Mouse (Mus musculus): ENCODE measurements at regions not wholly inside any gene's neighbourhood (a gene's known extent, or its start where the extent isn't known, plus 50 kb on each side); places are given as distances from the start of the nearest gene placed in this dataset.

DNA sequence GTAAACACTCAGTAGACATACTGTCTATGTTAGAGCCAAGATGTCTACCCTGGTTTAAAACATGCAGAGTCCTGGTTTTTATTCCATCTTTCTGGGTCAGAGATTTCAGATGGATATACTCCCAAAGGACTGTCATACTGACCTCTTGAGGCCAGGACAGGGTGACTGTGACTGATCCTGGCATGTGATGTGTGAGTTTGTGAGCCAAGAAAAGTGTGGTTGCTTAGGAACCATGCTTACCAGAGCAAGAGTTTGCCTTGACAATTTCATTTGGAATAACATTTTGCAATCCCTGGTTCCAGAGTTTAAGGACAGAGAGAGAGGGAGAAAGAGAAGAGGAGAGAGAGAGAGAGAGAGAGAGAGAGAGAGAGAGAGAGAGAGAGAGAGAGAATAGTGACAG, 395.2 kb upstream of the Cdh11 start:
- Histone ChIP-seq H3K36me3 (ENCODE audit: insufficient read depth) (no peaks in the 10 kb centered on the region), H3K4me2 (no peak overlapping the region), H3K4me3 (ENCODE audit: low read depth, low read length) (no peak overlapping the region), H3K9ac (no peak overlapping the region), H3K27ac (ENCODE audit: low read depth) (no peak overlapping the region), H3K4me1 (ENCODE audit: insufficient read depth) (no peaks in the 10 kb centered on the region), H3K9me3 (ENCODE audit: low read depth, low read length) (no peaks in the 10 kb centered on the region), H3K27me3 (ENCODE audit: insufficient read depth, low read length) (no peaks in the 10 kb centered on the region)
- TF ChIP-seq CTCF (IDR thresholded peaks at IDR 0.05; ENCODE audit: low read depth), result no peak
- ATAC-seq (ENCODE audit: insufficient read depth) (no peak), DNase-seq (peak; percentile 57)

DNA sequence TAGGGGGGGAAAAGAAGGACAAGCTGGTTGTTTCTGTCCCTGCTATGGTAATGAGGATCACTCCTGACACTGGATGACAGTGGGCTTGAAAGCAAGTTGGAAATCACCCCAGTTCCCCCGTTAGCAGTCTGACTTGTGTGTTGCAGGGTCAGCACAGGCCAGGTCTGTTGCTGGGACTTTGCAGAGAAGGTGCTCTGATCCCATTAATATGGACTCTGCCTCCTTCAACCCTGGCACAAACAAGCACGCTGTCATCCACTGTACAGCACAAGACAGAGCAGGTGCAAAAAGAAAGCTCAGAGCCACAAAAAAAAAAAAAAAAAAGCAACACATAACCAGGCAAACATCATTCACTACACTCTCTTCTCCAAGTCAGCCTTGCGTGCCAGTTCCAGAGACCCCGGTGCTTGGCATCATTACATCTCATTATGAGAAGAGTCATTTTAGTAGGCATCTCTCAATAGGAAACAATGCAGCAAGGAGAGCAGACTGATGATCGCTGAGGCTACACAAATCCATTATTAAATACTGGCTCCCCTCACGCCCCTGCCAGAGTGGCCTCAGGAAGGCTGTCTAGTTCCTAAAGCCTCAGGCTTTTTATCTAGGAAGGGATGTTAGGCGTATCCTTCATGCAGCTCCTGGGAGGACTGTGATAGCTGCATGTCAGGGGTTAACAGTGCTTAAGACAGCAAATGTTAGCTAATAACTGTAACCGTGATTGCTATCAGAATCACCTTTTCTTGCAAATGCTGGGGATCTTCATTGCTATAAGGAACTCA, 403.5 kb upstream of the Cdh11 start:
- Histone ChIP-seq H3K36me3 (ENCODE audit: insufficient read depth) (no peaks in the 10 kb centered on the region), H3K4me2 (no peak overlapping the region), H3K9me3 (ENCODE audit: low read depth, low read length) (no peaks in the 10 kb centered on the region), H3K27me3 (ENCODE audit: insufficient read depth, low read length) (no peaks in the 10 kb centered on the region), H3K9ac (no peak overlapping the region), H3K27ac (ENCODE audit: low read depth) (no peak overlapping the region), H3K4me3 (ENCODE audit: low read depth, low read length) (no peak overlapping the region), H3K4me1 (ENCODE audit: insufficient read depth) (no peaks in the 10 kb centered on the region)
- ATAC-seq (ENCODE audit: insufficient read depth) (no peak), DNase-seq (no peak)
- no peak for TF ChIP-seq CTCF (IDR thresholded peaks at IDR 0.05; ENCODE audit: low read depth)
- 64% methylated on average over 8 of the region's 8 CpGs for WGBS

DNA sequence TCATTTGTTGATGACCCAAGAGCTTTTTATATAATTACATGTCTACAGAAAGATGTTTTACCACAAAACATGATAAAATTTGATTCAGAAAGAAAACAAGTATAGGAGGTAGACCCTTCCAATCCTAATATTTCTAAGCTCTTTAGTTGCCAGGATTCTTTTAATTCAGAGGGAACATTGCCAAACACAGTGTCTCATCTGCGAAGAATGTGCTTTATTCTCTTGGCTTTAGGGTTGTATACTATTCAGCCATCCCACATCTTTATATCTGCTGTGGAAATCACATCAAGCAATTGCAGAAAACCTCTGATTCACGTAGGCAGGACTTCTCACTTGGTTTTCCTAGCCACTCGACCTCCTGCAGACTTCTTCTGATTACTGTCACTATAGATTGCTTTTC, 412.8 kb upstream of the Cdh11 start:
- H3K27ac ChIP-seq (ENCODE audit: low read depth), result no peak overlapping the region
- ATAC-seq (ENCODE audit: insufficient read depth), result no peak
- no peaks in the 10 kb centered on the region for H3K9me3 ChIP-seq (ENCODE audit: low read depth, low read length)
- H3K36me3 ChIP-seq (ENCODE audit: insufficient read depth), result no peaks in the 10 kb centered on the region
- no peak overlapping the region for H3K4me2 ChIP-seq
- WGBS, result 61% methylated on average over 3 of the region's 3 CpGs
- 0 out of 2 replicates have a peak, but pooled peaks cover 4% of the 10 kb centered on the region for H3K4me1 ChIP-seq (ENCODE audit: insufficient read depth)
- no peak overlapping the region for H3K4me3 ChIP-seq (ENCODE audit: low read depth, low read length)
- DNase-seq, result peak; percentile 53
- no peak for TF ChIP-seq CTCF (IDR thresholded peaks at IDR 0.05; ENCODE audit: low read depth)
- no peaks in the 10 kb centered on the region for H3K27me3 ChIP-seq (ENCODE audit: insufficient read depth, low read length)
- H3K9ac ChIP-seq, result no peak overlapping the region

DNA sequence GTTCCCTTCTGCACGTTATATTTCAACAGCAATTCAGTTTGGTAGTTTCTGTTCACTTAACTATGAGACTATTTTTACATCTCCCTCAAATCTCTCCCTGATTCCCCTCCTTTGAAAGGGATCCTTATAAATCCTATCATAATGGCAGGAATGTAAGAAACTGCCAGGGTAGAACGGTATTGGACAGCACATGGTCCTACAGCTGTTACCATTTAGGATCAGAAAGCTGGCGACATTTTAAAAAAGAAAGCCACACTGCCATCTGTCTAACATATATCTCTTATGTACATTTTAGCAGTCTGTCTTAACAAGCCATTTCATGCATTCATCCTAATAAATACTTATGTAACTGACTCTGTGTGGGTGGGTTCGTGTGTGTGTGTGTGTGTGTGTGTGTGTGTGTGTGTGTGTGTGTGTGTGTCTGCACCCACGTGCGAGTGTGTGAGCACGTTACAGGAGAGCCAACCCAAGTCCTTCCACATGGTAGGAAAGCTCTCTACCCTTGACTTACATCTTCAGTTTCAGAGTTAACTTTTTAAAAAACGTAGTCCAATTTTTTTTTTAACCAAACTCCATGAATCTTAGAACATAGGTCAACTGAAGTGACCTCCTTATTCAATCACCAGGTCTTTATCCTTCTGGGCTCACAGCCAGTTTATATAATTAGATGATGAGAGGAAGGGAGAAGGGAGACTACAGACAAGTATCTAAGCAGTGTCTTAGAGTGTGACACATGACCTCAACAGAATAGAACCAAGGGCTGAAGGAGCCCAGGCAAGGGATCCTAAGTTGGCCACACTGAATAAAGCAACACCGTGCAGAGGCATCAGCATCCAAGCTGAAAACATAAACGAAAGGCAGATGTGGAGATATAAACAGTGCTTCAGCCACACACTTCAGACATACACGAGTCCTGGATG, 414.5 kb upstream of the Cdh11 start:
- DNase-seq (peak; percentile 74), ATAC-seq (ENCODE audit: insufficient read depth) (peak; percentile 77)
- 35% methylated on average over 11 of the region's 11 CpGs for WGBS
- no peak overlapping the region for H3K4me3 ChIP-seq (ENCODE audit: low read depth, low read length)
- H3K9me3 ChIP-seq (ENCODE audit: low read depth, low read length), result no peaks in the 10 kb centered on the region
- no peaks in the 10 kb centered on the region for H3K36me3 ChIP-seq (ENCODE audit: insufficient read depth)
- 0 out of 2 replicates have a peak, but pooled peaks cover 6% of the 10 kb centered on the region for H3K4me1 ChIP-seq (ENCODE audit: insufficient read depth)
- no peaks in the 10 kb centered on the region for H3K27me3 ChIP-seq (ENCODE audit: insufficient read depth, low read length)
- H3K27ac ChIP-seq (ENCODE audit: low read depth), result peak overlapping the region; percentile 37; the same call in 1 of the 2 replicates
- H3K4me2 ChIP-seq, result no peak overlapping the region
- H3K9ac ChIP-seq, result no peak overlapping the region
- no peak for TF ChIP-seq CTCF (IDR thresholded peaks at IDR 0.05; ENCODE audit: low read depth)

DNA sequence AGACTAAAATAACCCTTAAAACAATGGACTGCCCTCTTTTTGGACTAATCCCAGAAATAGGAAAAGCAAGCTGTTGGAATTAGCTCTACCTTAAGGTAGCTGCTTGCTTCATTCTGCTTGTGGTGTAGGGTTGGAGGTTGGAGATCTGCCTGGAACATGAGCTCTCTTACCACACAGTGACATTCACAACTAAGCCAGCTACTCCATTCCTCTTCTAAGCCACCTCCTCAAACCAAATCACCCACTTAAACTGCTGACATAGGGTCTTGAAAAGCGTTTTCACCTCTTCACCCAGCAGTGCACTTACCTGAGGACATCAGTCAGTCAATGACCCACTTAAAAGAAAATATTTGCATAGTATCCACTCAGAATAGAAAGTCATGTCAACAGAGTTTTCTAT, 418.3 kb upstream of the Cdh11 start:
- no peak overlapping the region for H3K4me3 ChIP-seq (ENCODE audit: low read depth, low read length)
- no peaks in the 10 kb centered on the region for H3K27me3 ChIP-seq (ENCODE audit: insufficient read depth, low read length)
- no peaks in the 10 kb centered on the region for H3K9me3 ChIP-seq (ENCODE audit: low read depth, low read length)
- no peak for TF ChIP-seq CTCF (IDR thresholded peaks at IDR 0.05; ENCODE audit: low read depth)
- 0 out of 2 replicates have a peak, but pooled peaks cover 6% of the 10 kb centered on the region for H3K4me1 ChIP-seq (ENCODE audit: insufficient read depth)
- H3K27ac ChIP-seq (ENCODE audit: low read depth), result no peak overlapping the region
- peak; percentile 46; the same call in 1 of the 2 replicates for ATAC-seq (ENCODE audit: insufficient read depth)
- WGBS, result 53% methylated on average over 1 of the region's 1 CpGs
- H3K4me2 ChIP-seq, result no peak overlapping the region
- no peaks in the 10 kb centered on the region for H3K36me3 ChIP-seq (ENCODE audit: insufficient read depth)
- DNase-seq, result peak; percentile 33
- no peak overlapping the region for H3K9ac ChIP-seq

DNA sequence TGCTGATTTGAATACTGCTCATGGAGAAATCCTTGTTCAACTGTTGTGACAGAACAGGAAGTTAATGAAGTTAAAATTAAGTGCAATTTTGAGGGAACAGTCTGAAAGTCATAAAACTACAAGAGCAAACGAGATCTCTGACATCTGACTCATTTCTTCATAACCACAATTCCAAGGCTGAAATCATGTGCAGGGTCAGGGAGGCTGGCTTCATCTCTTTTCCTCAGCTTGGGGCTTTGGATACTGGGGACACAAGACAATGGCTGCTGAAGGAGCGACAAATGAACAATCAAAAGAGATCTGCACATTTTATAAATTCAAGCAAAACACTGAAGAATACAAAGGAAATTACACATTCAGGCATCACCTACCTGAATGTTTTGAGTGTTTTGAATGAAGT, 429.2 kb upstream of the Cdh11 start:
- ATAC-seq (ENCODE audit: insufficient read depth), result no peak
- no peaks in the 10 kb centered on the region for H3K36me3 ChIP-seq (ENCODE audit: insufficient read depth)
- WGBS, result 65% methylated on average over 2 of the region's 2 CpGs
- H3K27me3 ChIP-seq (ENCODE audit: insufficient read depth, low read length), result no peaks in the 10 kb centered on the region
- no peak overlapping the region for H3K9ac ChIP-seq
- no peaks in the 10 kb centered on the region for H3K4me1 ChIP-seq (ENCODE audit: insufficient read depth)
- no peak overlapping the region for H3K4me2 ChIP-seq
- no peak overlapping the region for H3K27ac ChIP-seq (ENCODE audit: low read depth)
- no peak for TF ChIP-seq CTCF (IDR thresholded peaks at IDR 0.05; ENCODE audit: low read depth)
- no peaks in the 10 kb centered on the region for H3K9me3 ChIP-seq (ENCODE audit: low read depth, low read length)
- H3K4me3 ChIP-seq (ENCODE audit: low read depth, low read length), result no peak overlapping the region
- DNase-seq, result no peak
